Mouse (Mus musculus): ENCODE measurements around the gene Chka. TPM values are rescaled to one million over a fixed set of nuclear protein-coding genes. Genes with fewer than 3 reads are reported as not detected.

The Chka gene
- polyA plus RNA-seq, 1 experiment from 2014 or later, result 47.8 TPM

DNA sequence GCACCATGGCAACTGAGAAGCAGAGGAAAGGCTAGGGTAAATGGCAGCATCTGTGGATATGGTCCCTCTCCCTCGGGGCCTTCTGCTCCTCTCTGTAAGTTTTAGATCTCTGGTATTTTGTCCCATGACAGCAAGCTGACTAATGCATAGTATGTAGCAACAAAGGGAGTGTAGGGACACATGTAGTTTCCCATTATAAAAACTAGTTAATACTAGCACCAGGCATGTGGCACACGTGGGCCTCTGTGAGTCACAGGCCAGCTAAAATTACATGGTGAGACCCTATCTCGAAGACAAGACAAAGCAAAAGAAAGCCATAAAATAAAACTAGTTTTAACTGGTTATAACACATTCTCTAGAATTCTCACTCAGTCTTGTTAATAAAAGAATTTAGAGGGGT is 12.6 kb upstream of the Chka start:
- Histone ChIP-seq H3K4me1 (peaks cover 11% of the 10 kb centered on the region), H3K36me3 (no peaks in the 10 kb centered on the region), H3K9me3 (no peaks in the 10 kb centered on the region), H3K27me3 (no peaks in the 10 kb centered on the region), H3K27ac (no peak overlapping the region), H3K4me3 (no peak overlapping the region), H3K9ac (no peak overlapping the region), H3K4me2 (replicated peaks) (no peak overlapping the region)
- WGBS, result 73% methylated on average over 3 of the region's 3 CpGs
- ATAC-seq (ENCODE audit: low FRiP score, low read depth), result no peak

DNA sequence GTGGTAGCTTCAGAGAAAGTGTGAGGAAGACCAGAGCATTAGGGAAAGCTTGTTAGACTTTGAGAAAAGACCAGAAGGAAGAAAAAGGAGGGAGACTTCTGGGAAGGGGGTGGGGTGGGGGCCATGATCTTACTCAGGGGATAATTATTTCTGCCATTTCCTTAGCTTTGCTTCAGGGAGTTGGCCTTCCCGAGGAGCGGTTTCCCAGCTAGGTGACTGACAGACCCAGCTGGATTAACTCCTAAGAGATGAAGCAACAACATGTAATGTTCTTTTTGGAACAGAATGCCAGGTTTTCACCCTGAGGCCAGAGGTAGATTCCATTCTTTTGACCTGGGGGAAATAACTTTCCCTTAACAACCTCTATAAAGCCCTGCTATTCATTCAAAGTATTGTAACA is 11.9 kb upstream of the Chka start:
- WGBS, result 22% methylated on average over 2 of the region's 2 CpGs
- Histone ChIP-seq H3K27me3 (no peaks in the 10 kb centered on the region), H3K27ac (no peak overlapping the region), H3K4me3 (no peak overlapping the region), H3K9ac (no peak overlapping the region), H3K4me1 (peaks cover 11% of the 10 kb centered on the region), H3K36me3 (no peaks in the 10 kb centered on the region), H3K4me2 (replicated peaks) (no peak overlapping the region), H3K9me3 (no peaks in the 10 kb centered on the region)
- ATAC-seq (ENCODE audit: low FRiP score, low read depth), result no peak

DNA sequence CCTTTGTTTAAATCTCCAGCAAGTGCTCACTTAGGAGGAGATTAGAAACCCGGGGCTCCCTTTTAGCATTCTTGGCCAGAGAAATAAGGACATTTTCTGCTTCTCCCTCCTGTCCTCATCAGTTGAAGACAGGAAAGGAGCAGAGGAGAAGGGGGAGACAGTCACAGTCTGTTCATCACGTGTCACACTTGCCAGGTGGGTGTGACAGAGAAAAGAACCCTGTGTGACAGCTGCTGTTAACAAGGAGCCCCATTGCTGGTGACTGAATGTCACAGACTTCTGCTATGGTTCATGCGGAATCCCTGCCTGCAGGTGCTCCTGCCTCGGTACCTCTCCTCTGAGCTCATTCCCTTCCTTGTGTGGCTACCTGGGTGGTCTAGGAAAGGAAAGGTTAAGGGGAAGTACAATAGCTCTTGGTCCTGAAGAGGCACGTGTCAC is 11.3 kb upstream of the Chka start:
- ATAC-seq (ENCODE audit: low FRiP score, low read depth), result no peak
- H3K27me3 ChIP-seq, result no peaks in the 10 kb centered on the region
- WGBS, result 47% methylated on average over 5 of the region's 5 CpGs
- H3K4me3 ChIP-seq, result no peak overlapping the region
- no peak overlapping the region for H3K27ac ChIP-seq
- peaks cover 11% of the 10 kb centered on the region for H3K4me1 ChIP-seq
- H3K4me2 ChIP-seq (replicated peaks), result no peak overlapping the region
- no peak overlapping the region for H3K9ac ChIP-seq
- H3K36me3 ChIP-seq, result no peaks in the 10 kb centered on the region
- H3K9me3 ChIP-seq, result no peaks in the 10 kb centered on the region

DNA sequence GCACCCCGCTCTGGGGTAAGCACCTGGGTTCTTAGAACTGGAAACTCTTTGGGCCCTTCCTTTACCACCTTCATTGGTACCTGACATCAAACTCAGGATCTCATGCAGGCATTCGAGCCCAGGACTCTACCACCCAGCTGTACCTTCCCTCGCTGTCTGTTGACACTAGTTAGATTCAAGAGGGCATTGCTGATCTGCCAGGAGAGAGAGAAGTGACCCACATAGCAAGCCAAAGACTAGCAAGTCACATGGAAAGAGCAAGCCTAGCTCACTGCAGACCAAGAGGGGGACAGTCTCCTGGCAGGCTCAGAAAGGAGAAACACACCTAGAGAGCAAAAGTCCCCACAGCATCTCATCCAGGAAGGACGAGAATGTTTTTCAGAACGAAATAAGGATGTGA is 10.9 kb upstream of the Chka start:
- H3K27ac ChIP-seq, result no peak overlapping the region
- H3K4me3 ChIP-seq, result no peak overlapping the region
- 88% methylated on average over 5 of the region's 5 CpGs for WGBS
- no peaks in the 10 kb centered on the region for H3K9me3 ChIP-seq
- no peaks in the 10 kb centered on the region for H3K27me3 ChIP-seq
- no peak overlapping the region for H3K4me2 ChIP-seq (replicated peaks)
- H3K9ac ChIP-seq, result no peak overlapping the region
- ATAC-seq (ENCODE audit: low FRiP score, low read depth), result no peak
- peaks cover 11% of the 10 kb centered on the region for H3K4me1 ChIP-seq
- no peaks in the 10 kb centered on the region for H3K36me3 ChIP-seq

DNA sequence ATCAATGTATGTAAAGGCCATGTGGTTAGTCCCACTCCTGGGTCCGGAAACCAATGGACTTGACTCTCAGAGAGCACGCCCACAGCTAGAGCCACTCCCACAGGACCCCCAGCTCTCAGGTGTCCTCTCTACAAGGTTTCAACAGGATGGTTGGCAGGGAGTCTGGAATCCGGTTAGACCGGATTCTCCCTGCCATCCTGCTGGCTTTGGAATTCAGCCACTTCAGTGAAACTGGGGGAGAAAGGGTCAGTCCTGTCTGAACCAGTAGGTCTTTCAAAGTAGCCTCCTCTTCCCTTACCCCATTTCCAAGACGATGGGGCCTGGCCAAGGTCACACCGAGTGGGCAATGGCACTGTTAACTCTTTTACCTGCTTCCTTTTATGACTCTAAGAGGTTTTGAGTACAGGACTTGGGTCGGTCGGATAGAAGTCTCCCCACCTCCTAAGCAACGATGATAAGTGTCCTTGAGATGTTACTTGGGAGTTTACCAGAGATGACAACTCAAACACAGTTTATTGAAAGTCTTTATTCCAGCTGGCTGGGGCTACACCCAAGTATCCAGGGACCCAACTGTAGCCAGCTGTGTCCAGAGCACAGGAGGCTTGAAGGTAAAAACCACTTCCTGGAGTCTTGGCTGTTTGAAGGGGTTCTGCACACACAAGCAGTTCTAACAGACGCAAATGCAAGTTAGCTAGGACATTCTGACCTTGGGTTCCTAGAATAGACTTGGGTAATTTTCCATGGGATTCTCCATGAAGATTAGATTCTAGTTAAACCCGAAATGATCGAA is 9.0 kb upstream of the Chka start:
- Histone ChIP-seq H3K27me3 (peaks cover 4% of the 10 kb centered on the region; the same call in 1 of the 2 replicates), H3K4me2 (replicated peaks) (no peak overlapping the region), H3K4me1 (peaks cover 11% of the 10 kb centered on the region), H3K27ac (no peak overlapping the region), H3K4me3 (no peak overlapping the region), H3K9ac (no peak overlapping the region), H3K9me3 (no peaks in the 10 kb centered on the region), H3K36me3 (no peaks in the 10 kb centered on the region)
- WGBS, result 51% methylated on average over 12 of the region's 12 CpGs
- no peak for ATAC-seq (ENCODE audit: low FRiP score, low read depth)

DNA sequence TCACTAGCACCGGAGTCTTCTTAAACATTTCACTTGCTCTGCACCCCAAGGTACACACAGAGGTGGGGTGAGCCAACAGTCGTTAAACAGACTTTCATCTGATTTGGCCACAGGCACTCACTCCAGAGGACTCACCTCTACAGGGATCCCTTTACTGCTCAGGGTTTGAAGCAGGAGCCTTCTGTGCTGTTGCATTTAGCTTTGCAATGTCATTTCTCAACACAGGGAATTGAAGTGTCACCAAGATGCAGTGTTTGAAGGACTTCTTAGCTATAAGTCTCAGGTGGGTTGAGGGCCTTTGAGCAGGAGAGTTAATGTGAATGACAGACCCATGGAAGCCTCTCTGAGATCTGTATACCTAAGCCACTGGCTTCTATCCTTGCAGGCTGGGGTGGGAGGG is 7.9 kb upstream of the Chka start:
- Histone ChIP-seq H3K4me2 (replicated peaks) (no peak overlapping the region), H3K4me1 (peaks cover 14% of the 10 kb centered on the region), H3K9ac (no peak overlapping the region), H3K27me3 (peaks cover 4% of the 10 kb centered on the region; the same call in 1 of the 2 replicates), H3K9me3 (no peaks in the 10 kb centered on the region), H3K36me3 (no peaks in the 10 kb centered on the region), H3K27ac (no peak overlapping the region), H3K4me3 (no peak overlapping the region)
- ATAC-seq (ENCODE audit: low FRiP score, low read depth), result no peak
- 72% methylated on average over 2 of the region's 2 CpGs for WGBS

DNA sequence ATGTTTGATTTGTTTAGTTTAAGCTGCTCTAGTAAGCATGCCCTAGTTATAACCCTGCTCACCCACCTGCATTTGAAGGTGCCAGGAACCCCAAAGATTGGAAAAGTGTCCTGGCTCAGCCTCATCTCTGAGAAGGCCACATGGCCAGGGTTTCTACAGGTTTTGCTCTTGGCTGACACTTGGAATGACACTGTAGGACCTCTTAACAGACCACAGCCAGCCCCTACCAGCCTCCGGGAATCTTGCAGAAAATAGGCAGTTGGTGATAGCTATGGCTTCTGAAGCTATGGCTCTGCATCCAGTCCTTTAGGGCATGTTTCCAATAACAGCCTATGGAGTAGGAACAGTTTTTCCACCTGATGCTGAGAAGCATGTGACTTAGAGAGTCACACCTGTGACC is 6.7 kb upstream of the Chka start:
- Histone ChIP-seq H3K4me3 (no peak overlapping the region), H3K36me3 (no peaks in the 10 kb centered on the region), H3K4me1 (peaks cover 10% of the 10 kb centered on the region), H3K27me3 (peaks cover 4% of the 10 kb centered on the region; the same call in 1 of the 2 replicates), H3K4me2 (replicated peaks) (no peak overlapping the region), H3K27ac (no peak overlapping the region), H3K9ac (no peak overlapping the region), H3K9me3 (no peaks in the 10 kb centered on the region)
- no peak for ATAC-seq (ENCODE audit: low FRiP score, low read depth)
- WGBS, result 95% methylated on average over 1 of the region's 1 CpGs

DNA sequence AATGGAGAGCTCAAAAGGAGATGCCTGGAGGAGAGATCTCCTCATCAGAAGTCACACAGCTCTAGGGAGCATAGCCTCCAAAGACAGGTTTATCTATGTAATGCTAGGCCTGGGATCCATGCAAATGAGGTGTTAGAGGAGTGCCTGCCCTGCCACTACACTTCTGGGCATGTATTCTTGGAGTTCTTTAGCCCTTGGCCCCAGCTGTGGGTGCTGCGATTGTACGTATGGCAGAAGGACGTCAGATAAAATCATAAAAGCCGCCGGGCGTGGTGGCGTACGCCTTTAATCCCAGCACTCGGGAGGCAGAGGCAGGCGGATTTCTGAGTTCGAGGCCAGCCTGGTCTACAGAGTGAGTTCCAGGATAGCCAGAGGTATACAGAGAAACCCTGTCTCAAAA is 6.2 kb upstream of the Chka start:
- Histone ChIP-seq H3K4me3 (no peak overlapping the region), H3K4me2 (replicated peaks) (no peak overlapping the region), H3K36me3 (no peaks in the 10 kb centered on the region), H3K27ac (no peak overlapping the region), H3K27me3 (peaks cover 4% of the 10 kb centered on the region; the same call in 1 of the 2 replicates), H3K9ac (no peak overlapping the region), H3K9me3 (no peaks in the 10 kb centered on the region), H3K4me1 (peaks cover 5% of the 10 kb centered on the region; the same call in 1 of the 2 replicates)
- 89% methylated on average over 11 of the region's 11 CpGs for WGBS
- no peak for ATAC-seq (ENCODE audit: low FRiP score, low read depth)

DNA sequence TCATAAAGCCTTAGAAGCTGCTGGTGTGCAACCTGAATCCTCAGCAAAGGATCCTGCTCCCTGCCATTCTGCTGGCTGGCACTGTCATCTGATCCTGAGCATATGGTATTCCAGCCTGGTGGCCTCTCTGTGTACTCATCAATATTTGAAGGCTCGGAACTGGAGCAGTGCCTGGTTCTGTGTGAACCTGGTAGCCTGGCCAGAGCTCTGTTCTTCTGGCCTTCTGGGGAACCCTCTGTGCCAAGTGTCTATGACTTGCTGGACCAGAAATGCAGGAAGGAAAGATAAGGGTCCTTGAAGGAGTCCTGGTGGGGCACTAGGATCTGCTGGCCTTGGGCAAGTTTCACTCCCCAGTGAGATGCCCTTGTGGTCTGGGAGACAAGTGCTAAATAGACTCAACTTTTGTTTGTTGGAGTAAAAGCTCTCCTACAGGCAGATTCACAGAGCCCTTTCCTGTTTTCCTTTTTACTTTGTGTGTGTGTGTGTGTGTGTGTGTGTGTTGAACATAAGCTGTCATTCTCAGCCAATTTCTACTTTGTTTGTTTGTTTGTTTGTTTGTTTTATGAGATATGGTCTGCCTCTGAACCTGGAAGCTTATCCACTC is 5.7 kb upstream of the Chka start:
- Histone ChIP-seq H3K4me1 (peaks cover 6% of the 10 kb centered on the region), H3K27me3 (peaks cover 4% of the 10 kb centered on the region; the same call in 1 of the 2 replicates), H3K27ac (no peak overlapping the region), H3K9ac (no peak overlapping the region), H3K4me2 (replicated peaks) (no peak overlapping the region), H3K4me3 (no peak overlapping the region), H3K36me3 (no peaks in the 10 kb centered on the region), H3K9me3 (no peaks in the 10 kb centered on the region)
- 70% methylated on average over 1 of the region's 1 CpGs for WGBS
- ATAC-seq (ENCODE audit: low FRiP score, low read depth), result no peak

DNA sequence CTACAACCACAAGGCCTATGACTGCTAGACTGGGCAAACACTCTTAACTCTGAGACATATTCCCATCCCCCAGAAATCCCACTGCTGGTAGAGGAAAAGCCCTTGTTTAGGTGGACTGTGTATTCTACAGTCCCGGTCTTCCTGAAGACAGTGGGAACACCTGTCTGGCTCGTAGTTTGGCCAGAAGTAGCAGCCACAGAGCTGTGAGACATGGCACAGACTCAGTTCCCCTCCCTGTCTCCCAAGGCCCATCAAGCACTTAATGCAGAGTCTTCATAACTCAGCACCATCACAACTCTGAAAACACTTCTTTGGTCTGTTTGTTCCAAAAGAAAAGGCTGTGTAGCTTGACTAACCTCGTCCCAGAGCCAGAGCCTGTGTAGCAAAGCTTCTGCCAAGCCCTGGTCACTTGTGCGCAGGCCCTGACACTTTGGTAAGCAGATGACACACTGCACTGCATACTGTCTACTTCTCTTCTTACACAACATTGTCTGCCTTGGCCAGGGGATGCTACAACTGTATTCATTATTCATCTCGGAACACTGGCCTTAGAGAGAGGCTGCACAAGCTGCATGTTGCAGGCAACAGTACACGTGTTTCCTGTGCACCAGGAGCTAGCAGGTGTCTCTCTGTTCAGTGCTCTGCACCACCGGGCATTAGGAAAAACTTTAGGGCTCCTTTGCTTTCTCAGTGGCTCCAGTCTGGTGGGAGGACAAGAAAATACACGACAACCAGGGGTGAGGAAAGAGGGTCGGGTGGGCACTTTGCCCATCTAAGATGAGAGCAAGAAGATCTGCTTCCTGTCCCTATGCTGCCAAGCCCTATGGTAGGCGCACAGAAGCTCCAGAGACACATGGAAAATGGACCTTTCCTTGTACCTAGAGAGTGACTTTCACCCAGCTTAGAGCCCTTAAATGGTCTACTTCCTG is 4.6 kb upstream of the Chka start:
- Histone ChIP-seq H3K9me3 (no peaks in the 10 kb centered on the region), H3K9ac (no peak overlapping the region), H3K27ac (no peak overlapping the region), H3K4me3 (no peak overlapping the region), H3K36me3 (no peaks in the 10 kb centered on the region), H3K27me3 (peaks cover 4% of the 10 kb centered on the region; the same call in 1 of the 2 replicates), H3K4me2 (replicated peaks) (no peak overlapping the region), H3K4me1 (peaks cover 10% of the 10 kb centered on the region)
- no peak for ATAC-seq (ENCODE audit: low FRiP score, low read depth)
- 81% methylated on average over 10 of the region's 10 CpGs for WGBS

DNA sequence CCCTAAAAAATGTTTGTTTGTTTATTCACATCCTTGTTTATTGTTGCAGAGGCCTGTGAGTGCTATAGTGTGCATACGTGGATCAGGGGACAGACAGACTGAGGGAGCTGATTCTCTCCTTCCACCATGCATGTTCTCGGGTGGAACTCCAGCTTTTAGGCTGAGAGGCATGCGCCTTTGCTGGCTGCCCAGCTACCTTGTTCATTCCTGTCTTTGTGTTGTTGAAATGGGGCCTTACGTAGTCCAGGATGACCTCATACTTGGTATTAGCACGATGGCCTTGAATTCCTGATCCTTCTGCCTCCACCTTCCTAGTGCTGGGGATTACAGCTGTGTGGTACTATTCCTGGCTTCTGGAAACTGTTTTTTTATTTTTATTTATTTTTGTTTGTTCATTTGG is 3.9 kb upstream of the Chka start:
- H3K36me3 ChIP-seq, result no peaks in the 10 kb centered on the region
- H3K27me3 ChIP-seq, result peaks cover 4% of the 10 kb centered on the region; the same call in 1 of the 2 replicates
- WGBS, result 88% methylated on average over 5 of the region's 5 CpGs
- no peaks in the 10 kb centered on the region for H3K9me3 ChIP-seq
- ATAC-seq (ENCODE audit: low FRiP score, low read depth), result no peak
- peaks cover 10% of the 10 kb centered on the region for H3K4me1 ChIP-seq
- no peak overlapping the region for H3K27ac ChIP-seq
- no peak overlapping the region for H3K4me3 ChIP-seq
- no peak overlapping the region for H3K4me2 ChIP-seq (replicated peaks)
- no peak overlapping the region for H3K9ac ChIP-seq

All from limb, embryonic 13.5 days (tissue).